Mouse (Mus musculus) adipocyte (in vitro differentiated cells): ENCODE measurements around the gene Ttll1.

Experiments used
- DNase-seq: peaks from one replicate; pipeline ENCODE4 v3.0.0-alpha.2; 2016; ENCODE audit warnings: low spot score

Gene Ttll1

DNA sequence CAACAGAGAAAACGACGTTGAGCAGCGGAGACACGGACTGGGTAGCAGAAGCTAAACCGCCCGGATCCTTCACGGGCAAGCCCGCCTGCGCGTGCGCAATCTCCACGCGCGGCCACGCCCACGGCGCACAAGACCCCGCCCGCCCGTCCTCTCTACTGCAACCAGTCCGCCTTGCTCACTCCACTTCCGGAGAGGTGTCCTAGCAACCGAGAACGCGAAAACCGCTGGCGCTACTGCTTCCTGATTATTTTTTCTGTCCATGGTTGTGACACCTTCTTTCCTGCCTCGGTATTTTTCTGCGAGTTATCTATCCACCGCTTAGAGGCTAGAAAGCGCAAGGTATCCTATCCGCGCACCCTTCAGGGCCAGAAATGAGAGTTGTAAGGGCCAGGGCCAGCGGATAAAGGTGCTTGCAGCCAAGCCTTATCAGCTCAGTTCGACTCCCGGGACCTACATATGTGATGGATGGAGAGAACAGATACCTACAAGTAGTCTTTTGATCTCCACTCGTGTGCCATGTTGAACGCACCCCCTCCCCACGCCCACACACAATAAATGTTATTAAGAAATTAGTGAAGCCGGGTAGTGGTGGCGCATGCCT, at the start of gene Ttll1:
Gene Ttll1 (minus strand): TSS at position 89 of the 601 bp plus-strand sequence.
- DNase-seq, result peak; percentile 91

DNA sequence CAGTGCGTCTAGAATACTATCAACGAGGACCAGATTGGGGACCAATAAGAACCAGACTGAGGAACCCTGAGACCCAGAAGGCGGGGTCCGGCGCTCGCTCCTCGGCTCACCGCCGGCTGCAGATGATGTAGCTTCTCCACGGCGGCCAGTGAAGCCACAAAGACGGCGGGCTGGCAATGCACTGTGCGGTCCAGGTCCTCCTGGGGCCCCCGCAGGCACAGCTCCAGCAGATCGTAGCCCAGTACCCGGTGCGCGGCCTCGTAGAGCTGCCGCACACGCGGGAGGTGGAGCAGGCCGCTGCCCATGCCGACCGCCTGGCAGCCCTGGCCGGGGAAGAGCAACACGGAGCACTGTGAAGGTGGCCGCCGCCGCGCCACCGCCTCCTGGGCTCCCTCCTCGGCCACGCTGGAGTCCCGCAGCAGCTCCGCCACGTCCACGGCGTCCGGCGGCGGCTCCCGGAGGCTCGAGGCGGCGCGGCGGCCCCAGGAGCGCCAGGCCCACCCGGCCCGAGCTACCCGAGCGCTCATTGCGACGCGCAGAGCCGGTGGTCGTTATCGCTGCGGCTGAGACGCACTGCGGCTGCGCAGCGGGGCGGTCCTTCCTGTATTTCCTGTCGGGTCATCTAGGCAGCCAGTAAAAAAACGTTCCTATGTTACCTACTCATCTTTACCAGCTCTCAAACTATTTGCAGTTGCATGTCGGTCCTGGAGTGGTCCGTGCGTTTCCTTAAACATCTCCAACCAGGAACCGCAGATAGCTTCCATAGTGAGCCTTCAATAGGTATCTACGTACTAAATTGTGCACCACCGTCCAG, 44.7 kb upstream of the Ttll1 start:
- DNase-seq, result peak; percentile 77

- DNase-seq, result no peak
These were observed 43.1 kb upstream of the Ttll1 start for GRCm38 (mm10) chr15:83553831-83554230.

- DNase-seq, result no peak
These were observed 39.4 kb upstream of the Ttll1 start for GRCm38 (mm10) chr15:83550137-83550536.

DNA sequence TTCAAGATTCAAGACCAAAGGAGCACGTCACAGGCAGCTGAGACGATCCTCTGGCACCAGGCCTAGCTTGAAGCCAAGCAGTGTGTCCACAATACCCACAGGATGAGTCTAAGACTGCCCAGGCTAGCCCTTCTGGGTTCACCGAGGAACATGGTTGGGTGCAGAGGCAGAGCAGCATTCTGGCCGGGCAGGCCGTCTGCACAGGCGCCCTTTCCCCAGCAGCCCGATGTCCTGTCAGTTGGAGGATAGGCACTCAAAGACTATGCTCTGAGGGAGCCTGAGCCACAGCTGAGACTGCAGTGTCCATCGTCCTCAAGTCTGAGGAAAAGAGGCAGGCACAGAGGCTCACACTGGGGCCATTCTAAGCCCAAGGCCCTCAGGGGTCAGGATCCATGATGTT, 36.5 kb upstream of the Ttll1 start:
- DNase-seq, result no peak

GRCm38 (mm10) chr15:83546029-83546428, 35.3 kb upstream of the Ttll1 start:
- no peak for DNase-seq

- DNase-seq, result no peak
These were observed 31.1 kb upstream of the Ttll1 start for GRCm38 (mm10) chr15:83541647-83542287.

DNA sequence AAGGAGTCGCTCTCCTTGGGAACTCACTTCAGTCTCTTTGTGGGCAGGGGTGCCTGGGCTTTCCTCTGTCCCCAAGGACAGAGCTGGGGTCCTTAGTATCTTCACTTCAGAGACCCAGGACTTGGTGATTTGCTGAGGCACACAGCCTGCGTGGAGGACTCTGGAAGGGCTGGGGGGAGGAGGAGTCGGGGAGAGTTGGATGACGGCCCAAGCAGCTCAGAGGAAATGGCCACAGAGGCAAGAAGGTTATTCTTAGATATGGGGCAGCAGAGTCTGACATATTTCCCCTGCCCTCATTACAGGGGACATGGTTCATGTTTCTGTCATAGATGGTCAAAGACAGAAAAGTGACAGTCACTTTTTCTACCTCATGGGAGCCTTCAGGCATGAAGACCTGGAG, 29.2 kb upstream of the Ttll1 start:
- peak; percentile 29 for DNase-seq

DNA sequence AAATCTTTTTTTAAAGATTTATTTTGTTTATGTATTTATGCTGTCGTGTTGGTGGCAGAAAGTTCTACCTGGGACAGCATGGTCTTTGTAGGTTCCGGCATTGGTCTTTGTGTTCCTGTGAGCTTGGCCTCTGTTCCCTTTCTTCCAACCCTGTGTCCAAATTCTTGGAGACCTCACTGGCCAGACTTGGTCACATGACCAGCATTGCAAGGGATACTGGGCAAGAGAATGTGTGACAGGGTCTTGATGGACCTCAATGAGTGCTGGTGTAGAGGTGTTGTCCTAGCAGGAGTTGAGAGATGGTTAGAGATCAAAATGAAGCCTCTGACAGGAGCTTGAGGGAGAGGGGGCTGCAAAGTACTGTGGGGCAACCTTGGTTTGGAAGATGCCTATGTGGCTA, 28.2 kb upstream of the Ttll1 start:
- no peak for DNase-seq

- DNase-seq, result no peak
These were observed 25.2 kb upstream of the Ttll1 start for GRCm38 (mm10) chr15:83535890-83536231.

DNA sequence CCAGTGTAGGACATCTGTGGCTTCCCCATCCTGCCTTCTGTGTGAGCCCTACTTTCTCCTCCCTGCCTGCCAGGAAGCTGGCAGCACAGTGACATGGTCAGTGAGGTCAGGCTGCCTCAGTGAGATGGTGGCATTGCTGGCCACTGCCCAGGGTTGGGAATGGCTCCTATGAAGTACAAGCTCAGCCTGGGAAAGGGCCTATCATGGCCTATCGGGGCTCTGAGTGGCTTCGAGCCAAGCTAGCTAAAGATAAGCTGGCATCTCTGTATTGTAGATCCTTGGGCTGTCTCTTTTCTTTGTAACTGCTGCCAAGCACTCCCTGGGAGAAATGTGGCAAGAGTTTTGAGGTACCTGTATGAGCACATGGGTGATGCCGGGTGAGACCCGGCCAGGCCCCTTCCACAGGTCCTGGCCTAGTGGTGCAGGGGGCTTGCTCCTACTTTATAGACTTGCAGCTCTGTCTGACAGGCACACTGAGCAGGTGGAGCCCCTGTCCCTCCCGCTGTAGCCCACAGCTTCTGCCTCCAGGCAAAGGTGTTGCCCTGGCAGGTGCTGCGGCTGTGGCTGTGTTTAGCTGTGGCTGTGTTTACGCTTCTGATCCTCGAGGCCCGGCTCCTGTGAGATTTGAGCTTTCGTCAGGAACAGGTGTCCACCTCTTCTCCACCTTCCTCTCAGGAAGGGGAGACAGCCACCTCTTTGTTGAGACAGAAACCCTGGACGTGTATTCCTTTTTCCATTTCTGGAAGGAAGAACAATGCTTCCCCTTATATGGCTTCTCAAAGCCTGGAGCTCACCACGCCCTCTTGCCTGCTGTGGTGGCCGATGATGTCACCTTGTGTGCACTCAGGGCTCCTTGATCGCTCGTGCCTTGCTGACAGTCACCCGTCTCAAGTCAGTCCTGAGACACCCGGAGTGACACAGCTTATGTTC, 24.5 kb upstream of the Ttll1 start:
- DNase-seq, result no peak

DNA sequence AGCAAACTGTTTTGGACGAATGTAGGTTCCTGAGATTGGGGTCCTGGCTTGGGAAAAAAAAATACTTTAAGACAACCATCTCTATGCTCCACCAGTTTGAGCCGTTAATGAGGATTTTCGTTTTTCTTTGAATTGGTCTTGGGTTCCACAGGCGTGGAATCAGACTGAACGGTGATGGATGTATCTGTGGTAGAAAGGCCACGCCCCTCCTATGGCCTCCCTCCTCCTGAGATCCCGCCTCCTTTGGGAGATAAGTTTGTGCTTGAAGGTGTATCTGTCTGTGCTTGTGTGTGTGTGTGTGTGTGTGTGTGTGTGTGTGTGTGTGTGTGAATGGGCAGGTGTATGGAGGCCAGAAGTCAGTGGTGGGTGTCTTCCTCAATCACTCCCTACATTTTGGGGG, 21.9 kb upstream of the Ttll1 start:
- no peak for DNase-seq

- no peak for DNase-seq
These were observed 21.3 kb upstream of the Ttll1 start for GRCm38 (mm10) chr15:83531961-83532469.

GRCm38 (mm10) chr15:83530688-83531087, 20.0 kb upstream of the Ttll1 start:
- no peak for DNase-seq

DNA sequence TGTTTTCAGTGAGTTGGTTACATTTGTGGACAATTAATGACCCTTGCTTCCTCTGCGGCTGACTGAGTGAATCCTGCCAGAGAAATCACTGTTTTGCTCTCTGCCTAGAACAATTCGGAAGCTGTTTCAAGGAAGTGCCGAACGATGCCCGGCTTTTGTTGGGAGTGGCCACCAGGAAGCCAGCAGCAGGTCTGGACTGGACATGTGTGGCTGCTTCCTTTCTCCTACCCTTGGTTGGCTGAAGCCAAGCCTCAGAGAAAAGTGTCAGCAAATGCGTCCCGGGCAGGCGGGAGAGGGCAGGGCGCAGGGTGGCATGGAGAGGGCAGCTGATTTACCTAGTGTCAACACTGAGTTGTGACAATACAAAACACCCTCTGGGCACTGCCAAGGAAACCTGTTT, 19.5 kb upstream of the Ttll1 start:
- no peak for DNase-seq

- no peak for DNase-seq
These were observed 19.1 kb upstream of the Ttll1 start for GRCm38 (mm10) chr15:83529765-83530164.

DNA sequence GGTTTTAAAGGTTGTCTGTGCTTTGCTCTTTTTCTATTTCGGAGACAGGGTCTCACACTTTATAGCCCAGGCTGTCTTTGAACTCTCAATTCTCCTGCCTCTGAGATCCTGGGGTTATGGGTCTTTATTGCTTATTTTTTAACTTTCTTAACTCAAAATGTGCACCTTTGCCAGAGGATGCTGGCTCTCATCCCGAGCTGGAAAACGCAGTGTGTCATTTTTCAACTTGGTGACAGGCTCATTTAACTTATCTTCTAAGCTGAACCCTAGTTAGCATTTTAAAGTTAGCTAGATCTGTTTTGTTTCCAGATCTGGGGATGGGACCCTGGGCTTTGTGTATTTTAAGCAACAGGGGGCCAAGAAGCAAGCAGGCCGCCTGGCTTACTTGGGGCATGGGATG, 18.2 kb upstream of the Ttll1 start:
- peak; percentile 38 for DNase-seq

DNA sequence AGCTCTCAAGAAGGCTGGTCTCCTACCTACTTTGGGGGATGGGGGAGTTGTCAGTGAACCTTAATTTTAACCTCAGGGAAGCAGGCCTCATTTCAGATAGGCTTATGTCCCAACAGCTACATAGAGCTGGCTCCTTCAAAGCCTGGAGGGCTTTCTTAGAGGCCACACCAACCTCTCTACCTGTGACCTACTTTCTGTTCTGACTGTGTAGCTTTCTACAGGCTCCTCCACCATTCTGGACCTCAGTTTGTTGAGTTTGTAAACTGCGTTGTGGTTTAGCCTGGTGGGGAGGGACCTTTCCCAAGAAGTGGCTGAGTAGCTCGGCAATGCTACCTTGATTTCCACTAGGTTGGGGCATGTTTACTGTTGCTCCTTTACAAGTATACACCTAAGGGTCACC, 17.1 kb upstream of the Ttll1 start:
- no peak for DNase-seq

GRCm38 (mm10) chr15:83527092-83527437, 16.4 kb upstream of the Ttll1 start:
- DNase-seq, result no peak

DNA sequence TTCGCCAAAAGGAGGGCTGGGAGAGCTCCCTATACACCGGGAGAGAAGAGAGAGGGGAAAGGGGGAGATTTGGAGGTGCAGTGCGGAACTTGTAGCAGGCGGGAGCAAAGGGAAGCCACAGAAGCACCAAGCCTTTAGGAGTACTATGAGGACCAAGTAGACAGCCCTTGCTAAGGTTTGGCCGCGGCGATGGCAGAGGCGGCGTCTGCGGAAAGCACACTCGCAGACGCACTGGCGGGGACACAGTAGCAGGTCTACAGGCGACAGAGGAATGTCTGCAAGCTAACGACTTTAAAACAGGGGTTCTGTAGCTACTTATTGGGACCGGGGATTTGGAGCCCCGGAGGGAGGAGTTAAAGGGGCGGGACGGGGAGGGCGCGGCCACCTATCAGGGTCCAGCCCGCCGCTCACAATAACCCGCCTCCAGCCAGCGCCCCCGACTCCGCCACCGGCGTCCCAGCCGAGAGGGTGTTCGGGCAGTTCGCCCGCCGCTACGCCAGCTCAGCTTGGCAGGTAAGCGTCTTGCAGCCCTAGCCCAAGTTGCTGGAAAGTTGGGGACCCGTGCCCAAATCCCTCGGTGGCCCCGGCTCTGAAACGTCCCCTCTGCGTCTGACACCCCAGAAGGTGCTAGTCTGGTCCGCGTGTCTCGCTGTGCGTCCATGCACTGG, 15.9 kb upstream of the Ttll1 start, which contains the start of gene Bik:
Gene Bik (plus strand): TSS at position 439 of the 668 bp plus-strand sequence.
- no peak for DNase-seq

DNA sequence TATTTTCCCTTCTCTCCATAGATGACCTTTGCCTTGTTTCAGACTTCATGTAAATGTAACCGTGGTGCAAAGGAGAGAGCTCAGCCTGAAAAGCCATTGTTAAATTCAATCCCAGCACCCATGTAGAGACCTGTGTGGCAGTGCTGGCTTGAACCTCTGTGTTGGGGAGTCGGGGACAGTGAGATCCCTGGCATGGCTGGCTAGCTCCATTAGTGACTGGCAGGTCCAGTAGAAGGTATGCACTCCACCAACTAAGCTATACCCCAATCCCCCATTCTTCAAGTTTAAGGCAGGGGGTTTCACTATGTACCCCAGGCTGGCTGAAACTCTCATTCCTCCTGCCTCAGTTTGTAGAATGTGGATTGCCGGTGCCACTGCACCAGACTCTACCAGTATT, 13.6 kb upstream of the Ttll1 start:
- DNase-seq, result no peak
